Mouse (Mus musculus): ENCODE measurements around the gene Zbtb14. TPM values are rescaled to one million over a fixed set of nuclear protein-coding genes. Genes with fewer than 3 reads are reported as not detected.

Zbtb14 gene
- total and polyA plus RNA-seq, 2 experiments from 2014 or later: 22.1 to 23.7 TPM

GRCm38 (mm10) chr17:69416920-69417661 is 34.2 kb downstream of the Zbtb14 start:
- Histone ChIP-seq H3K9ac (replicated peaks; ENCODE audit: low read length, poor library complexity, severe bottlenecking) (peak overlapping the region; percentile 80), H3K27ac (ENCODE audit: low read depth, low read length) (peak overlapping the region; percentile 97), H3K4me2 (ENCODE audit: low read depth, low read length, poor library complexity, severe bottlenecking) (peak overlapping the region; percentile 57), H3K9me3 (ENCODE audit: low read length) (no peaks in the 10 kb centered on the region), H3K4me3 (ENCODE audit: low read depth, low read length) (peak overlapping the region; percentile 72), H3K36me3 (ENCODE audit: insufficient read depth, low read length) (no peaks in the 10 kb centered on the region), H3K4me1 (ENCODE audit: insufficient read depth, low read length) (no peaks in the 10 kb centered on the region), H3K27me3 (ENCODE audit: insufficient read depth, low read length) (no peaks in the 10 kb centered on the region)
- TF ChIP-seq CTCF (IDR thresholded peaks at IDR 0.05): no peak
- DNase-seq (ENCODE audit: low spot score) (peak; percentile 95), ATAC-seq (ENCODE audit: low FRiP score) (peak; percentile 99)
- under 1% methylated on average over 56 of the region's 56 CpGs for WGBS

DNA sequence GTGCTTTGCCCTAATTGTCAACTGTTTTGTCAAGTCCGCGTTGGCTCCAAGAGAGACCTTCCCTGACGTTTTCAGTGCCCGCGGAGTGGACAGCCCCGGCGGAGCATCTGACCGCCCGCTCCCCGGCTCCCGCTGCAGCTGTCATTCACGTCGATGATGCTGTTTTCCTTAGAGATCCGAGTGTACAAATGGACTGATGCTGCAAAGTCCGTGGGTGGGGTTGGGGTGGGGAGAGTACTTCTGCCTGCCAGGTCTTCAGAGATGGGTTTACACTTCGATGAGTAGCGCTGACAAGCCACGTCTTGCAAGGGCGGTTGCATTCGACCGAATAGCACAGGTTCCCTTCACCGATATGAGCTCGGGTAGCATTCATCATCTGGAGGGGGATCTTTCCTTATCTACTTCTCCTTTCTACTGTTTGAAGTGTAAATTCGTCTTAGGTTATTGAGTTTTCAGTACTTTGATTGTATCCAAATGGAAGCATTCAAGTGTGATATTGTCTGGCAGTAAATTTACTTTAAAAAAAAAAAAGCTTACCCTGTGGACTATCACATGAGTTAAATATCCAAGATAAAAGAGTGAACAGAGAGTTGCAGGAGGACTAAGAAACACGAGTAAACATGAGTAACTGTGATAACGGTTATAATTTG is 35.0 kb downstream of the Zbtb14 start:
- H3K4me3 ChIP-seq (ENCODE audit: low read depth, low read length): peak overlapping the region; percentile 72
- peak; percentile 56 for ATAC-seq (ENCODE audit: low FRiP score)
- H3K27ac ChIP-seq (ENCODE audit: low read depth, low read length): peak overlapping the region; percentile 97
- 3% methylated on average over 26 of the region's 26 CpGs for WGBS
- no peaks in the 10 kb centered on the region for H3K36me3 ChIP-seq (ENCODE audit: insufficient read depth, low read length)
- DNase-seq (ENCODE audit: low spot score): no peak
- no peaks in the 10 kb centered on the region for H3K27me3 ChIP-seq (ENCODE audit: insufficient read depth, low read length)
- no peaks in the 10 kb centered on the region for H3K9me3 ChIP-seq (ENCODE audit: low read length)
- H3K9ac ChIP-seq (replicated peaks; ENCODE audit: low read length, poor library complexity, severe bottlenecking): peak overlapping the region; percentile 80
- H3K4me1 ChIP-seq (ENCODE audit: insufficient read depth, low read length): no peaks in the 10 kb centered on the region
- H3K4me2 ChIP-seq (ENCODE audit: low read depth, low read length, poor library complexity, severe bottlenecking): peak overlapping the region; percentile 57
- no peak for TF ChIP-seq CTCF (IDR thresholded peaks at IDR 0.05)

DNA sequence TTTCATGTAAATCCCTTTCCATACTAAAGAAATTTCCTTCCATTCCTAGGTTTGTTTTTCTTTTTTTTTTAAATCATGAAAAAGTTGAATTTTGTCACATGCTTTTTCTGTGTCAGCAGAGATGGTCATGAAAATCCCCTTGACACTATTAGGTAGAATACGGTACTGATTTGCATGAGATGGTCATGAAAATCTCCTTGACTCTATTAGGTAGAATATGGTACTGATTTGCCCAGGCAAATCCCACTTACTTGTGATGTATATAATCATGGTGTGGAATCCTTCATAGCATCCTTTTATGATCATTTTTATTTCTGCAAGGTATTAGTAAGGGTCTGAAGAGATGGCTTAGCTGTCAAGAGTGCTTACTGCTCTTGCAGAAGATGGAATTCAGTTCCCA is 38.7 kb downstream of the Zbtb14 start:
- H3K9ac ChIP-seq (replicated peaks; ENCODE audit: low read length, poor library complexity, severe bottlenecking): no peak overlapping the region
- H3K36me3 ChIP-seq (ENCODE audit: insufficient read depth, low read length): no peaks in the 10 kb centered on the region
- TF ChIP-seq CTCF (IDR thresholded peaks at IDR 0.05): no peak
- no peaks in the 10 kb centered on the region for H3K4me1 ChIP-seq (ENCODE audit: insufficient read depth, low read length)
- H3K4me2 ChIP-seq (ENCODE audit: low read depth, low read length, poor library complexity, severe bottlenecking): no peak overlapping the region
- WGBS: 5% methylated on average over 1 of the region's 1 CpGs
- H3K27ac ChIP-seq (ENCODE audit: low read depth, low read length): no peak overlapping the region
- no peak for ATAC-seq (ENCODE audit: low FRiP score)
- H3K4me3 ChIP-seq (ENCODE audit: low read depth, low read length): no peak overlapping the region
- H3K9me3 ChIP-seq (ENCODE audit: low read length): no peaks in the 10 kb centered on the region
- DNase-seq (ENCODE audit: low spot score): peak; percentile 58
- no peaks in the 10 kb centered on the region for H3K27me3 ChIP-seq (ENCODE audit: insufficient read depth, low read length)

- Histone ChIP-seq H3K27me3 (ENCODE audit: insufficient read depth, low read length) (peaks cover 34% of the 10 kb centered on the region), H3K4me2 (ENCODE audit: low read depth, low read length, poor library complexity, severe bottlenecking) (no peak overlapping the region), H3K9me3 (ENCODE audit: low read length) (no peaks in the 10 kb centered on the region), H3K27ac (ENCODE audit: low read depth, low read length) (no peak overlapping the region), H3K9ac (replicated peaks; ENCODE audit: low read length, poor library complexity, severe bottlenecking) (no peak overlapping the region), H3K4me3 (ENCODE audit: low read depth, low read length) (no peak overlapping the region), H3K4me1 (ENCODE audit: insufficient read depth, low read length) (0 out of 2 replicates have a peak, but pooled peaks cover 5% of the 10 kb centered on the region), H3K36me3 (ENCODE audit: insufficient read depth, low read length) (no peaks in the 10 kb centered on the region)
- DNase-seq (ENCODE audit: low spot score) (no peak), ATAC-seq (ENCODE audit: low FRiP score) (no peak)
- 73% methylated on average over 5 of the region's 5 CpGs for WGBS
- no peak for TF ChIP-seq CTCF (IDR thresholded peaks at IDR 0.05)
These were observed 55.0 kb downstream of the Zbtb14 start for GRCm38 (mm10) chr17:69437836-69438235.

GRCm38 (mm10) chr17:69438486-69438885 is 55.6 kb downstream of the Zbtb14 start:
- 34% methylated on average over 14 of the region's 14 CpGs for WGBS
- no peak overlapping the region for H3K27ac ChIP-seq (ENCODE audit: low read depth, low read length)
- H3K4me1 ChIP-seq (ENCODE audit: insufficient read depth, low read length): 0 out of 2 replicates have a peak, but pooled peaks cover 5% of the 10 kb centered on the region
- DNase-seq (ENCODE audit: low spot score): no peak
- H3K36me3 ChIP-seq (ENCODE audit: insufficient read depth, low read length): no peaks in the 10 kb centered on the region
- H3K9ac ChIP-seq (replicated peaks; ENCODE audit: low read length, poor library complexity, severe bottlenecking): 0 out of 2 replicates have a peak overlapping the region, but pooled peaks have one; percentile 46
- H3K27me3 ChIP-seq (ENCODE audit: insufficient read depth, low read length): peaks cover 34% of the 10 kb centered on the region
- H3K9me3 ChIP-seq (ENCODE audit: low read length): no peaks in the 10 kb centered on the region
- TF ChIP-seq CTCF (IDR thresholded peaks at IDR 0.05): no peak
- peak overlapping the region; percentile 63 for H3K4me3 ChIP-seq (ENCODE audit: low read depth, low read length)
- ATAC-seq (ENCODE audit: low FRiP score): no peak
- H3K4me2 ChIP-seq (ENCODE audit: low read depth, low read length, poor library complexity, severe bottlenecking): peak overlapping the region; percentile 99

DNA sequence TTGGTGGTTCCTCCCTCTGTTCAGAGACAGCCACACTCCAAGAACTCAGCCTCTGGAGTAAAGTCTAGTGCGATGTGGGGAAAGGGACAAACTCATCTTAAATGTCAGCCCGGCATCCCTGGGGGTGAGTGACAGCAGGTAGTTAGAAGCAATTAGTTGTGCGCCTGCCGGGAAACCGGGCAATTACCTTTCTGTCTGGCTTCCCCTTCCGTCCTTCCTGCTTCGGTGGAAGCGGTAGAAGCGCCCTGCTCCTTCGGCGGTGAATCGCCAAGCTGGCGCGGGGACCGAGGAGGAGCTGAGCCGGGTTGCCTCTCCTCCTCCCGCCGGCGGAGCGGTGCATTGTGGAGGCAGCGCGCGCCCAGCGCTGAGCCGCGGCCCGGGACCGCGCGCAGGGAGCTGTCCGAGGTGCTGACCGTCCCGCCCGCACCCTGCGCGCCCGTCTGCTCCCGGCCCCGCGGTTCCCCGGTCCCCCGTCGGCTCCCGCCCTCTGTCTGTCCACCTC is 56.2 kb downstream of the Zbtb14 start, which contains the start of gene Akain1:
Gene Akain1 (plus strand): TSS at position 337 of the 502 bp plus-strand sequence.
- Histone ChIP-seq H3K4me1 (ENCODE audit: insufficient read depth, low read length) (0 out of 2 replicates have a peak, but pooled peaks cover 5% of the 10 kb centered on the region), H3K27me3 (ENCODE audit: insufficient read depth, low read length) (peaks cover 34% of the 10 kb centered on the region), H3K4me2 (ENCODE audit: low read depth, low read length, poor library complexity, severe bottlenecking) (peak within 1 kb of the TSS; percentile 99), H3K27ac (ENCODE audit: low read depth, low read length) (no peak within 1 kb of the TSS), H3K9ac (replicated peaks; ENCODE audit: low read length, poor library complexity, severe bottlenecking) (peak within 1 kb of the TSS; percentile 46; the same call in 1 of the 2 replicates), H3K9me3 (ENCODE audit: low read length) (no peaks in the 10 kb centered on the region), H3K36me3 (ENCODE audit: insufficient read depth, low read length) (no peaks in the 10 kb centered on the region), H3K4me3 (ENCODE audit: low read depth, low read length) (peak within 1 kb of the TSS; percentile 63)
- ATAC-seq (ENCODE audit: low FRiP score): peak; percentile 86
- no peak for TF ChIP-seq CTCF (IDR thresholded peaks at IDR 0.05)
- peak; percentile 56 for DNase-seq (ENCODE audit: low spot score)
- under 1% methylated on average over 27 of the region's 44 CpGs for WGBS

Data from midbrain, postnatal 0 days (tissue).